Mouse (Mus musculus): Measurements from ENCODE around the gene Sptlc3. TPM values are rescaled to one million over a fixed set of nuclear protein-coding genes. Genes with fewer than 3 reads are reported as not detected.

Gene Sptlc3
- polyA plus RNA-seq, 1 experiment from 2014 or later: not detected

DNA sequence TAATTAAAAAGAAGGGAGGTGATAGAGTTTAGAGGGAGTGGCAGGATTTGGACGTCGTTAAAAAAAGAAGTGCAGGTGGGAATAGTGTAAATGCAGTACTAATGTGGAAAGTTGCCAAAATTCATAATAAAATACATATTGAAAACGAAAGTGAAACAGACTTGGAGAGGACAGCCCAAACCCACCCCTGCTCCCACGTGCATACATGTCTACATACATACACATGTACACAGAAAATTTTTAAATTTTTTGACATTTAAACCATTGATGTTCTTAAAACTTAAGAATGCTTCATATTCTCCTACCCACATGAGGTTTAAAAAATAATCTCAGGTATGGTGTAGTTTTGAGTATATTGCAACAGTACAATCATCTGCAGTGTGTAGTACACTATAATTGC is 135.0 kb downstream of the Sptlc3 start:
- no peak overlapping the region for H3K4me2 ChIP-seq (ENCODE audit: low read depth, low read length)
- H3K9ac ChIP-seq (replicated peaks): no peak overlapping the region
- H3K4me3 ChIP-seq (ENCODE audit: low read depth, low read length): no peak overlapping the region
- TF ChIP-seq CTCF (IDR thresholded peaks at IDR 0.05; ENCODE audit: low read depth): no peak
- no peak for TF ChIP-seq EP300 (IDR thresholded peaks at IDR 0.05; ENCODE audit: low read depth)
- 50% methylated on average over 4 of the region's 4 CpGs for WGBS (ENCODE audit: insufficient replicate concordance)
- H3K9me3 ChIP-seq (ENCODE audit: low read length): no peaks in the 10 kb centered on the region
- H3K36me3 ChIP-seq (replicated peaks; ENCODE audit: insufficient read depth, low read length): no peaks in the 10 kb centered on the region
- no peaks in the 10 kb centered on the region for H3K4me1 ChIP-seq (ENCODE audit: insufficient read depth)
- no peaks in the 10 kb centered on the region for H3K27me3 ChIP-seq (ENCODE audit: insufficient read depth, low read length)
- DNase-seq (no peak), ATAC-seq (no peak)
- H3K27ac ChIP-seq (ENCODE audit: low read depth): no peak overlapping the region

DNA sequence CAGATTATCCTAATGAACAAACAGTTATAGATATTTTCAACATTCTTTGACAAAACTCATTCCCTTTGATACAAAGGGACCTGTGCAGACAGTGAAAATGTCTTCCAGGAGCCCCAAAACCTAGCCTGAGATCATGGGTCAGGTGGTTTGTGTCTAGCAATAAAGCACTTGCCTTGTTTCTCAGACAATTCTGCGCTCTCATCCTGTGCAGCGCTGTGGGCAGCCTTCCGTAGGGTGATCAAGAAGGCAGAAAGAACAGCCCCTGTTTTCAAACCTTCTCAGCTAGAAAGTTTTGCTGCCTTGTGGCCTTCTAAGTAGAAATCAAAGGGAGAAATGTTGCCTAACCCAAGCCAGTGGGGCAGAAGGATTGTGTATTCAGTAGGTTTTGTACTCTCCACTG is 135.9 kb downstream of the Sptlc3 start:
- Histone ChIP-seq H3K27ac (ENCODE audit: low read depth) (no peak overlapping the region), H3K4me1 (ENCODE audit: insufficient read depth) (no peaks in the 10 kb centered on the region), H3K4me2 (ENCODE audit: low read depth, low read length) (no peak overlapping the region), H3K36me3 (replicated peaks; ENCODE audit: insufficient read depth, low read length) (no peaks in the 10 kb centered on the region), H3K9me3 (ENCODE audit: low read length) (no peaks in the 10 kb centered on the region), H3K9ac (replicated peaks) (no peak overlapping the region), H3K4me3 (ENCODE audit: low read depth, low read length) (no peak overlapping the region), H3K27me3 (ENCODE audit: insufficient read depth, low read length) (no peaks in the 10 kb centered on the region)
- 89% methylated on average over 3 of the region's 3 CpGs for WGBS (ENCODE audit: insufficient replicate concordance)
- TF ChIP-seq CTCF (IDR thresholded peaks at IDR 0.05; ENCODE audit: low read depth): no peak
- TF ChIP-seq EP300 (IDR thresholded peaks at IDR 0.05; ENCODE audit: low read depth): no peak
- ATAC-seq: no peak
- no peak for DNase-seq

DNA sequence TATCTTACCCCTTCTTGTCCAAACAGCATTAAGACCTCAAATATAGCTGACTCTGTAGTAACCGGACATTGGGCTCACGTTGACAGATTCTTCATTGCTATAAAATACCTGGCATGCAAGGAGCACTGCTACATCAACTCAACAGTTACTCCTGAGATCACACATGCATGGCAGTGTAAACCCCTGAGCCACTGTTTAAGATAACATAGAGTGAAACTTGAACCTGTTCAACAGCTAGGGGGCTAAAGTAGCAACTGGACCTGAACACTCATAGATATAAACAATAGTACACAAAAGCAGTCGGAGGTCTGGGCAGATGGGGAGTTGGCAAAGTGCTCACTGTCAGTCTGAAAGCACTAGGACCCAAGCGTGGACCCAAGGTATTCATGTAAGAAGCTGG is 140.8 kb downstream of the Sptlc3 start:
- Histone ChIP-seq H3K9me3 (ENCODE audit: low read length) (no peaks in the 10 kb centered on the region), H3K27ac (ENCODE audit: low read depth) (no peak overlapping the region), H3K27me3 (ENCODE audit: insufficient read depth, low read length) (no peaks in the 10 kb centered on the region), H3K4me1 (ENCODE audit: insufficient read depth) (no peaks in the 10 kb centered on the region), H3K4me2 (ENCODE audit: low read depth, low read length) (no peak overlapping the region), H3K9ac (replicated peaks) (no peak overlapping the region), H3K4me3 (ENCODE audit: low read depth, low read length) (no peak overlapping the region), H3K36me3 (replicated peaks; ENCODE audit: insufficient read depth, low read length) (no peaks in the 10 kb centered on the region)
- no peak for ATAC-seq
- WGBS (ENCODE audit: insufficient replicate concordance): 64% methylated on average over 4 of the region's 4 CpGs
- TF ChIP-seq CTCF (IDR thresholded peaks at IDR 0.05; ENCODE audit: low read depth): no peak
- TF ChIP-seq EP300 (IDR thresholded peaks at IDR 0.05; ENCODE audit: low read depth): no peak
- DNase-seq: no peak

DNA sequence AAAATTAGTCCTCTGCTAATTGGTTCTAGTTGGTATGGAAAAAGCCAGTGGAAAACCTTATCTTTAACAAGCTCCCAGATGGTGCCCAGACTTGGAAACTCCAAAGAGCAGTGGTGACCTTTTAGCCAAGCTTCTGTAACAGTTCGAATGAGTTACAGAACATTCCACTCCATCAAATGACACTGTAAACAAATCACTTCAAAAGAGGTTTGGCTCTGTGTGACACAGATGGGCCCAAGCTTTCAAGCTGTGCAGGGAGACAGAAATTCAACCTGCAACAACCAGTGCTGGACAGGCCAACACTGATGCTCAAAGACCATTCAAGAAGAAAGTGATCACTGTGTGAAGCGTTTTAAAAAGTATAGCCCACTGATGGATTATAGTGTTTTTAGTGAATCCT is 144.1 kb downstream of the Sptlc3 start:
- Histone ChIP-seq H3K4me2 (ENCODE audit: low read depth, low read length) (no peak overlapping the region), H3K9ac (replicated peaks) (no peak overlapping the region), H3K27me3 (ENCODE audit: insufficient read depth, low read length) (no peaks in the 10 kb centered on the region), H3K27ac (ENCODE audit: low read depth) (no peak overlapping the region), H3K4me1 (ENCODE audit: insufficient read depth) (no peaks in the 10 kb centered on the region), H3K36me3 (replicated peaks; ENCODE audit: insufficient read depth, low read length) (no peaks in the 10 kb centered on the region), H3K4me3 (ENCODE audit: low read depth, low read length) (no peak overlapping the region), H3K9me3 (ENCODE audit: low read length) (no peaks in the 10 kb centered on the region)
- DNase-seq (no peak), ATAC-seq (no peak)
- WGBS (ENCODE audit: insufficient replicate concordance): 49% methylated on average over 2 of the region's 2 CpGs
- TF ChIP-seq CTCF (IDR thresholded peaks at IDR 0.05; ENCODE audit: low read depth) (no peak), EP300 (IDR thresholded peaks at IDR 0.05; ENCODE audit: low read depth) (no peak)

- WGBS (ENCODE audit: insufficient replicate concordance): 48% methylated on average over 7 of the region's 7 CpGs
- Histone ChIP-seq H3K36me3 (replicated peaks; ENCODE audit: insufficient read depth, low read length) (no peaks in the 10 kb centered on the region), H3K4me3 (ENCODE audit: low read depth, low read length) (no peak overlapping the region), H3K27ac (ENCODE audit: low read depth) (no peak overlapping the region), H3K9ac (replicated peaks) (no peak overlapping the region), H3K27me3 (ENCODE audit: insufficient read depth, low read length) (no peaks in the 10 kb centered on the region), H3K4me2 (ENCODE audit: low read depth, low read length) (no peak overlapping the region), H3K4me1 (ENCODE audit: insufficient read depth) (no peaks in the 10 kb centered on the region), H3K9me3 (ENCODE audit: low read length) (no peaks in the 10 kb centered on the region)
- ATAC-seq: no peak
- no peak for DNase-seq
- TF ChIP-seq CTCF (IDR thresholded peaks at IDR 0.05; ENCODE audit: low read depth) (no peak), EP300 (IDR thresholded peaks at IDR 0.05; ENCODE audit: low read depth) (no peak)
Observed at GRCm38 (mm10) chr2:139641757-139642385, 148.2 kb downstream of the Sptlc3 start.

GRCm38 (mm10) chr2:139649518-139649917 is 155.8 kb downstream of the Sptlc3 start:
- DNase-seq: no peak
- H3K27ac ChIP-seq (ENCODE audit: low read depth): no peak overlapping the region
- no peaks in the 10 kb centered on the region for H3K4me1 ChIP-seq (ENCODE audit: insufficient read depth)
- no peak overlapping the region for H3K9ac ChIP-seq (replicated peaks)
- no peak for TF ChIP-seq EP300 (IDR thresholded peaks at IDR 0.05; ENCODE audit: low read depth)
- H3K36me3 ChIP-seq (replicated peaks; ENCODE audit: insufficient read depth, low read length): no peaks in the 10 kb centered on the region
- no peaks in the 10 kb centered on the region for H3K9me3 ChIP-seq (ENCODE audit: low read length)
- WGBS (ENCODE audit: insufficient replicate concordance): 76% methylated on average over 3 of the region's 3 CpGs
- no peak for ATAC-seq
- H3K4me2 ChIP-seq (ENCODE audit: low read depth, low read length): no peak overlapping the region
- no peak overlapping the region for H3K4me3 ChIP-seq (ENCODE audit: low read depth, low read length)
- no peaks in the 10 kb centered on the region for H3K27me3 ChIP-seq (ENCODE audit: insufficient read depth, low read length)

GRCm38 (mm10) chr2:139656750-139657149 is 163.0 kb downstream of the Sptlc3 start:
- H3K27me3 ChIP-seq (ENCODE audit: insufficient read depth, low read length): no peaks in the 10 kb centered on the region
- no peak for TF ChIP-seq EP300 (IDR thresholded peaks at IDR 0.05; ENCODE audit: low read depth)
- TF ChIP-seq CTCF (IDR thresholded peaks at IDR 0.05; ENCODE audit: low read depth): no peak
- H3K9ac ChIP-seq (replicated peaks): no peak overlapping the region
- no peaks in the 10 kb centered on the region for H3K9me3 ChIP-seq (ENCODE audit: low read length)
- 43% methylated on average over 4 of the region's 4 CpGs for WGBS (ENCODE audit: insufficient replicate concordance)
- no peaks in the 10 kb centered on the region for H3K36me3 ChIP-seq (replicated peaks; ENCODE audit: insufficient read depth, low read length)
- no peaks in the 10 kb centered on the region for H3K4me1 ChIP-seq (ENCODE audit: insufficient read depth)
- ATAC-seq (no peak), DNase-seq (no peak)
- no peak overlapping the region for H3K4me3 ChIP-seq (ENCODE audit: low read depth, low read length)
- H3K27ac ChIP-seq (ENCODE audit: low read depth): no peak overlapping the region
- H3K4me2 ChIP-seq (ENCODE audit: low read depth, low read length): no peak overlapping the region

Measured in liver, postnatal 0 days (tissue).